Mouse (Mus musculus) Muller cell, postnatal 12 days (primary cell): Measurements from ENCODE around the gene Pilrb1.
"Not testable (repeated sequence)": the region's sequence is repeated elsewhere in the genome, so short reads cannot be mapped to it uniquely, and the experiment has no call there.

Experiments
- DNase-seq: peaks from one replicate; pipeline ENCODE4 v3.0.0-alpha.2; 2015; ENCODE audit errors: inconsistent ontology term

The Pilrb1 gene

GRCm38 (mm10) chr5:137857960-137858710 lies at the start of gene Pilrb1:
Gene Pilrb1, minus strand, starts transcription at chr5:137858106.
- DNase-seq = not testable (repeated sequence)

DNA sequence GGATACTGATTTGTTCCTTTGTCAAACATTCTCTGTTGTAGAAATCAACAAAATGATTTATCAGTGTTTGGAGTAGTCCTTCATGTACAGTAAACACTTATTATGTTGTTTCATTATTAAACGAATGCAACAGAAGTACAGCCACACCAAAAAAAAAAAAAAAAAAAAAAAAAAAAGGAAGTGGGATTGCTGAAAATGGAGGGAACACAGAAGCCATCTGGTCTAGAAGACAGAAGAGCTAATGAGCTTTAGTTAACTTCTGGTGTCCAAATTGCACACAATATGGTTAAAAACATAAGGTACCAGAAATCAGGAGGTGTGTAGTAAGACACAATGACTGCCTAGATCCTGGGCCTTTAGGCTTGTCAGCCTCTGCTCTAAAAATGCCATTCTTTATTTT lies 39.9 kb upstream of the Pilrb1 start:
- no peak for DNase-seq

GRCm38 (mm10) chr5:137892954-137893353 lies 35.0 kb upstream of the Pilrb1 start:
- DNase-seq = no peak

- DNase-seq = no peak
These were observed 29.8 kb upstream of the Pilrb1 start for GRCm38 (mm10) chr5:137887666-137888065.

DNA sequence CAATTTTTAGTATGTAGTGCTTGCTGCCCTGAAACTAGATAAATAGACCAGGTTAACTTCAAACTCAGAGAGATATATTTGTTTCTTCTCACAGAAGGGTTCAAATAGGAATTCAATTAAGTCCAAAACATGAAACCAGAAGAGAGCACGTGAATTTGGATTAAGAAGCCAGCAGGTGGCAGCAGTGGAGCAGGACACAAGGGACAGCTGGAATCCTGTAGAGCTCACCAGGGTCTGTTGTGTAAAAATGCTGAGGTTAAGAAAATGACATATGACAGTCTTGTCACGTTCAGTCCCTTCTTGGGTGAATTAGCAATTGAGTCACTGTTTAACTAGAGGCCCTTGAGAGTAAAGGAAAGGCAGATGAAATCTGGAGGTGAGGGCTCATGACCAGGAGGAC lies 28.0 kb upstream of the Pilrb1 start:
- DNase-seq = peak; percentile 33

- DNase-seq = peak; percentile 23
These were observed 25.4 kb upstream of the Pilrb1 start for GRCm38 (mm10) chr5:137883345-137883744.

DNA sequence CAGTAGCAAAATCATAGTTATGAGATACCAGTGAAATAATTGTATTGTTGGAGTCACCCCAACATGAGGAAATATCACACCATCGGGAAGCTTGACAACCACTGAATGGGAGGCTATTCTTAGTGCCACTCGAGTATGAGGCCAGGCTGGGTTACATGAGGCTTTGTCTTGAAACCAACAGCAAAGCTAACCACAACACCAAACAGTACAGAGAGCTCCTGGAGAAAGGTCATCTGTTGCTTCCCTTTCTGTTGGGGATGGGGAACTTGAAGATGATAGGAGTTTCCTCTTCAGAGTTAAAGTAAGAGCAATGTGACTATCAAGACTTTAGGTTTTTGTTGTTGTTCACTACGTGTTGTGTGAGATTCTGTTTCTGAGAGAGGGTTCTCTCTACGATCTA lies 25.0 kb upstream of the Pilrb1 start:
- DNase-seq = no peak

DNA sequence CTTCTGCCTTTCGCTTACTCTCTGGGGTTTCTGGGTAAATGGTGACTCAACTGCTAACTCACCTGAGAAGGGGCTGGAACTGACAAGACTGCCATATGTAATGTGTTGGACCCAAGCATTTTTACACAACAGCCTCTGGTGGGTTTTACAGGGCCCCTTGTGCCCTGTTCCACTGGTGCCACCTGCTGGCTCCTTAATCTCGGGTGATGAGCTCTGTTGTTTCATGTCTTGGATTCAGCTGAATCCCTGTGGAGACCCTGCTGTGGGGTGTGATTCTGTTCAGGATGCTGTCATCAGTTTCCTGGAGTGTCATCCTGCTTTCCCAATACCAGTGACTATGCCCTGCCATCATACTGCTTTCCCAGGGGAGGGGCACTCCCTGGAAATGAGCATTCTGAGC lies 20.0 kb upstream of the Pilrb1 start:
- peak; percentile 12 for DNase-seq

GRCm38 (mm10) chr5:137875054-137875453 lies 17.1 kb upstream of the Pilrb1 start:
- DNase-seq = no peak

- DNase-seq = not testable (repeated sequence)
These were observed 14.4 kb upstream of the Pilrb1 start for GRCm38 (mm10) chr5:137872381-137872702.

DNA sequence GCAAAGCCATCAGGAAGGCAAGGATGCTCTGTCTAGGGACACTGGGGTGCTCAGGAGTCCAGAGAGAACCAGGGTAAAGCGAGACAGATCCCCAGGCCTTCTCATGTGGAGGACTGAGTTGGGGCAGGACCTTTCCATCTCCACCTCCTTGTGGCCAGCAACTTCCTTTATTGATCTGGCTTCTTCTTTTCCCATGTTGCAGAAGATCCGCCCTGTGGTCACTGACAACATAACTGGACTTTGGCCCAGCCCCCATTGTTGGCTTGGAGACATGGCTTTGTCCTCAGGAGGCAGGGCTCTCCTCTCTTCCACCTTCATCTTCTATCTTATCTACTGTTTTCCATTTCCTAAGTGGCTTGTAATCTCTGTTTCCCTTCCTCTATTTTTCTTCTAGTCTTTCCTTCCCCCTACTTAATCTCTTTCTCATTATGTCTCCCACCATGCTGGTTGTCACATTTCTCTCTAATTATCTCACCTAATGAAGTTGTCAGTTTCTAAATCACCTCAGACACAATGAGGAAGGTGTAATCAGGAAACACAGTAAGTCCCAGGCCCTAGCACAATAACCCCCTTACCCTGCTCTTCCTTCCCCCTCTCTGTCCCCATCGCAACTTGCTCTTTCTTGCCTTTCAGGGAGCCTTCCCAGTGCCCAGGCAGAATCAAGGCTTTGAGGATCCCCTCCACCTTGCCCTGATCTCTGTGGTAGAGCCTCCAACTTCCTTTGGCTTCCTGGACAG lies 13.9 kb upstream of the Pilrb1 start, which contains the start of gene Pilrb2:
Gene Pilrb2 (minus strand): TSS at position 172 of the 737 bp plus-strand sequence.
- DNase-seq = not testable (repeated sequence)

DNA sequence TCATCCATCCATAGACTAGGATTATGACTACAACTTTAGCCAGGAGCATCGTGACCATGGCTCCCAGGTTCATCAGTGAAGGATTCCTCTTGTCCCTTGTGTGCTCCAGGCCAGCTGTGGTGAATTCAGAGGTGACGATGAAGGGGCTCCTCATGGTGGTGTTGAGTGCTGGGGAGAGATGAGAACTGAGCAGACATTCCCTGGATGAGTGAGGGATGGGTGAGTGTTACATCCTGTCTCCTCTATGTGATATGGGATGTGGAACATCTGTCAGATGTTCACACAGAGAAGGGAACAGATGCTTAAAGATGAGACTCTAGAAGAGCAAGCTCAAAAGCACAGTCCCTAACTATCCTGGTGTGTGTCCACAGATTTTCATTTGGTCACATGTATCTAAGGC lies 10.7 kb upstream of the Pilrb1 start:
- not testable (repeated sequence) for DNase-seq

GRCm38 (mm10) chr5:137864008-137864407 lies 6.1 kb upstream of the Pilrb1 start:
- DNase-seq = not testable (repeated sequence)

DNA sequence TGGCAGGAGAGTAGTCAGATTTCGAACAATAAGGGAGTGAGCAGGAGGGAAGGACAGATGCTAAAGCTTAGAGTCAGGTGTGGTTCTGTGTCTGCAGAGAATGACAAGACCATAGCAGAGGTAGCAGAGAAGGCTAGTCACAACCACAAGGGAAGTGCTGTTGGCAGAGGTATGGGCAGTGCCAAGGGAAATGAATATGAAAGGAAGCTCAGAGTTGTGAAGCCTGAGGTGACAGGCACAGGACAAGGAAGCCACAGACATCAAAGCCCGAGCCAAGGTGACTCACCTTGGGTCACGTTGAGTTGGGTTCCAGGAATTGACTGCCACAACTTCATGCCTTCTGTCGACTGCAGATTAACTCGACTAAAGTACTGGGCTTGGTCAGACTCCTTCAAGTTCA lies 1.0 kb downstream of the Pilrb1 start:
- not testable (repeated sequence) for DNase-seq

GRCm38 (mm10) chr5:137854907-137855306 lies 3.0 kb downstream of the Pilrb1 start:
- DNase-seq = not testable (repeated sequence)

DNA sequence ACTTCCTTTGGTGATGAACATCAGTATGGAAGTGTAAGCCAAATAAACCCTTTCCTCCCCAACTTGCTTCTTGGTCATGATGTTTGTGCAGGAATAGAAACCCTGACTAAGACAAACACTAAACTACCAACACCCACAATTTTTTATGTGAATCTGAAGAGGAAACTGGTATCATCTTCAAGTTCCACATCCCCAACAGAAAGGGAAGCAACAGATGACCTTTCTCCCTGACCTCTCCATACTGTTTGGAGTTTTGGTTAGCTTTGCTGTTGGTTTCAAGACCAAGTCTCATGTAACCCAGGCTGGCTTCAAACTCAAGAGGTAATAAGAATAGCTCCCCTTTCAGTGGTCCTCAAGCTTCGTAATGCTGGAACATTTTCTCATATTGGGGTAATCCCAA lies 7.6 kb downstream of the Pilrb1 start:
- DNase-seq = not testable (repeated sequence)

GRCm38 (mm10) chr5:137837110-137837509 lies 20.8 kb downstream of the Pilrb1 start:
- DNase-seq = not testable (repeated sequence)

DNA sequence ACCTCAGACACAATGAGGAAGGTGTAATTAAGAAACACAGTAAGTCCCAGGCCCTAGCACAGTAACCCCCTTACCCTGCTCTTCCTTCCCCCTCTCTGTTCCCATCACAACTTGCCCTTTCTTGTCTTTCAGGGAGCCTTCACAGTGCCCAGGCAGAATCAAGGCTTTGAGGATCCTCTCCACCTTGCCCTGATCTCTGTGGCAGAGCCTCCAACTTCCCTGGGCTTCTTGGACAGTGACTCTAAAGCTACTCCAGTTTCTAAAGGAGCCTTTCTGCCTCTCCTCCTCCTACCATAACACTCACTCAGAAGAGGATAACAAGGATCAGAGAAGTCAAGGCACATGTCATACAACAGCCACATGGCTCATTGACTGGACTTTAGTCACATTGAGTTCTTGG lies 21.3 kb downstream of the Pilrb1 start:
- no peak for DNase-seq

DNA sequence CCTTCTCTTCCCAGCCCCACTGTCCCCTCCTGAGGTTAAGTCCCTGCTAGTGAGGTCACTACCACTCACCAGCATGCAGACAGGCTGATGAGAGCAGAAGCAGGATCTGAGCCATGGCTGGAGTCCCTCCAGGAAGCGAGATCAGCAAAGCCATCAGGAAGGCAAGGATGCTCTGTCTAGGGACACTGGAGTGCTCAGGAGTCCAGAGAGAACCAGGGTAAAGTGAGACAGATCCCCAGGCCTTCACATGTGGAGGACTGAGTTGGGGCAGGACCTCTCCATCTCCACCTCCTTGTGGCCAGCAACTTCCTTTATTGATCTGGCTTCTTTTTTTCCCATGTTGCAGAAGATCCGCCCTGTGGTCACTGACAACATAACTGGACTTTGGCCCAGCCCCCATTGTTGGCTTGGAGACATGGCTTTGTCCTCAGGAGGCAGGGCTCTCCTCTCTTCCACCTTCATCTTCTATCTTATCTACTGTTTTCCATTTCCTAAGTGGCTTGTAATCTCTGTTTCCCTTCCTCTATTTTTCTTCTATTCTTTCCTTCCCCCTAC lies 21.9 kb downstream of the Pilrb1 start, which contains the start of gene Pilra:
Gene Pilra (minus strand): TSS at position 316 of the 555 bp plus-strand sequence.
- not testable (repeated sequence) for DNase-seq

- DNase-seq = no peak
These were observed 24.4 kb downstream of the Pilrb1 start for GRCm38 (mm10) chr5:137833500-137833899.

- no peak for DNase-seq
These were observed 26.4 kb downstream of the Pilrb1 start for GRCm38 (mm10) chr5:137831506-137831905.

GRCm38 (mm10) chr5:137831106-137831505 lies 26.8 kb downstream of the Pilrb1 start:
- no peak for DNase-seq

- DNase-seq = no peak
These were observed 27.7 kb downstream of the Pilrb1 start for GRCm38 (mm10) chr5:137830238-137830637.
